Mouse (Mus musculus) skeletal muscle tissue, adult 2 months (tissue): ENCODE results near the gene Lima1.
A peak's percentile ranks its signal among the peaks of the same experiment; 100 is the strongest.
"Not testable (repeated sequence)": the region's sequence is repeated elsewhere in the genome, so short reads cannot be mapped to it uniquely, and the experiment has no call there.

ENCODE experiments used
- DNase-seq: peaks from one replicate; pipeline ENCODE4 v3.0.0-alpha.2; 2012; ENCODE audit warnings: low read depth, low spot score

The Lima1 gene

GRCm38 (mm10) chr15:99875334-99875869 is at the start of gene Lima1:
TSS of gene Lima1 (minus strand) at chr15:99875456.
- DNase-seq: peak; percentile 84

GRCm38 (mm10) chr15:99919601-99920158 is 44.4 kb upstream of the Lima1 start:
- DNase-seq: no peak

- DNase-seq: no peak
Measured at GRCm38 (mm10) chr15:99917264-99917663, 42.0 kb upstream of the Lima1 start.

- no peak for DNase-seq
Measured at GRCm38 (mm10) chr15:99914613-99915012, 39.4 kb upstream of the Lima1 start.

GRCm38 (mm10) chr15:99911785-99912184 is 36.5 kb upstream of the Lima1 start:
- DNase-seq: no peak

GRCm38 (mm10) chr15:99909339-99909996 is 34.2 kb upstream of the Lima1 start:
- not testable (repeated sequence) for DNase-seq

GRCm38 (mm10) chr15:99907514-99907913 is 32.3 kb upstream of the Lima1 start:
- DNase-seq: no peak

- DNase-seq: no peak
Measured at GRCm38 (mm10) chr15:99907041-99907440, 31.8 kb upstream of the Lima1 start.

- no peak for DNase-seq
Measured at GRCm38 (mm10) chr15:99904841-99905240, 29.6 kb upstream of the Lima1 start.

GRCm38 (mm10) chr15:99904333-99904732 is 29.1 kb upstream of the Lima1 start:
- DNase-seq: peak; percentile 84

GRCm38 (mm10) chr15:99903227-99903626 is 28.0 kb upstream of the Lima1 start:
- no peak for DNase-seq

- no peak for DNase-seq
Measured at GRCm38 (mm10) chr15:99902786-99903185, 27.5 kb upstream of the Lima1 start.

GRCm38 (mm10) chr15:99896621-99897020 is 21.4 kb upstream of the Lima1 start:
- no peak for DNase-seq

GRCm38 (mm10) chr15:99891355-99891754 is 16.1 kb upstream of the Lima1 start:
- DNase-seq: no peak

- no peak for DNase-seq
Measured at GRCm38 (mm10) chr15:99890412-99891236, 15.4 kb upstream of the Lima1 start.

GRCm38 (mm10) chr15:99889275-99889874 is 14.1 kb upstream of the Lima1 start:
- DNase-seq: no peak

- not testable (repeated sequence) for DNase-seq
Measured at GRCm38 (mm10) chr15:99887130-99887529, 11.9 kb upstream of the Lima1 start.

- DNase-seq: no peak
Measured at GRCm38 (mm10) chr15:99884038-99884437, 8.8 kb upstream of the Lima1 start.

GRCm38 (mm10) chr15:99878541-99878940 is 3.3 kb upstream of the Lima1 start:
- no peak for DNase-seq

GRCm38 (mm10) chr15:99874612-99875333 is 483 bp downstream of the Lima1 start:
- peak; percentile 23 for DNase-seq

- DNase-seq: no peak
Measured at GRCm38 (mm10) chr15:99872543-99872942, 2.7 kb downstream of the Lima1 start.
